Mouse (Mus musculus): ENCODE data around the gene Sf3b3. TPM values are rescaled to one million over a fixed set of nuclear protein-coding genes. Genes with fewer than 3 reads are reported as not detected.

The Sf3b3 gene
- total RNA-seq, 2 experiments from 2014 or later = 140 to 162 TPM

DNA sequence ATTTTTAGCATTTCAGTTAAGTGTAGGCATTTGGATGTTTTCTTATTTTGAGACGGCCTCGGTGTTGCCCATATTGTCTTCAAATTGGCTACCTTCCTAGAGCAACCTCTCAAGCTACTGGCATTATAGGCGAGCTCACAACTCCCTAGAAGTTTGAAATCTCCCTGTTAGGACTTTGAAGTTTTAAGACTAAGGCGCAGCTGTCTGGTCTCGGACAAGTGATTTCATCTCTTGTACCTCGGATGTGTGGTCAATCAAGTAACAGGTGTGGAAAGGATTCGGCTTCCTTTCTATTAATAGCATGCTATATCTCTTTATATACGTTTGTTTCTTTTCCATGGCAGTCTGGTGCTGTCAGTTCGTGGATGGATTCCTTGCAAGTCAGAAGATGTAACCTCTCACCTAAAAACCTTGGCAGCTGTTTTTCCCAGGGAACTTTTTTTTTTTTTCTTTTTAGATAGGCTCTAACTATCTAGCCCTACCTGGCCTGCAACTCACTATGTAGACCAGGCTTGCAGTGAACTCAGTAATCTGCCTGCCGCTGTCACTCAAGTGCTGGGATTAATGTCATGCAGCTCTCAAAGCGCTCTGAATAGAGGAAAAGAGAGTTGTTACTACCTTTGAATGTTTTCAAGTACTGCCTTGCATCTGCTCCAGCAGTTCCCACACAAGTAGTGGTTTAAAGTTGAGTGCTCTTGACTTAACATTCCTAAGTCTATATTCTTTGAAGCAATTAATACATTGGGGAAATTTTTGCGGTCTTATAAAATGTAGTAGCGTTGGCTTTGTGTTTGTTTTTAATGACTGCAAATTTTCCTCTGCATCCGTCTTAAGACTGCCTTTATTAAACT is 1.3 kb upstream of the Sf3b3 start:
- no peak for ATAC-seq (replicated peaks; ENCODE audit: poor library complexity)

GRCm38 (mm10) chr8:110847171-110847549 is 573 bp upstream of the Sf3b3 start:
- peak; percentile 17; the same call in 1 of the 2 replicates for ATAC-seq (replicated peaks; ENCODE audit: poor library complexity)

GRCm38 (mm10) chr8:110845821-110846404 is 674 bp downstream of the Sf3b3 start:
- ATAC-seq (replicated peaks; ENCODE audit: poor library complexity) = no peak

- ATAC-seq (replicated peaks; ENCODE audit: poor library complexity) = no peak
These were observed 1.6 kb downstream of the Sf3b3 start for GRCm38 (mm10) chr8:110844941-110845340.

- ATAC-seq (replicated peaks; ENCODE audit: poor library complexity) = no peak
These were observed 3.4 kb downstream of the Sf3b3 start for GRCm38 (mm10) chr8:110843207-110843606.

- no peak for ATAC-seq (replicated peaks; ENCODE audit: poor library complexity)
These were observed 4.5 kb downstream of the Sf3b3 start for GRCm38 (mm10) chr8:110842012-110842574.

GRCm38 (mm10) chr8:110831956-110832355 is 14.6 kb downstream of the Sf3b3 start:
- no peak for ATAC-seq (replicated peaks; ENCODE audit: poor library complexity)

DNA sequence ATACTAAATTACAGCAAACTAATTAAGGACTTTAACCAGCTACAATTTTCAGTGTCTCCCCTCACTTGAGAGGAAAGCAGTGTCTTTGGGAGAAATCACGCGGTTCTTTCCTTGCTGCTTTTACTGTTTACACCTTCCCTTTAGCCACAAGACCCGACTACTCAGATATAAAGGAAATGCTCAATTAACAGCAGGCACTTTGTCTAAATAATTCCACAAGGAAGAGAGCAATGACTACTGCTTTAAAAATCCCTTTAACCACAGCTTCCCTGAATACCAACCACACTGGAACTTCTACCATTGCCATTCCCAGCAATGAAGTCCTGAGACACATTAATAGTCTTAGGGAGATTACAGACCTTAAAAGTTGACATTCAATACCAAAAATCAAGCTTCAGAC is 18.1 kb downstream of the Sf3b3 start:
- no peak for ATAC-seq (replicated peaks; ENCODE audit: poor library complexity)

GRCm38 (mm10) chr8:110824861-110825260 is 21.7 kb downstream of the Sf3b3 start:
- ATAC-seq (replicated peaks; ENCODE audit: poor library complexity) = no peak

GRCm38 (mm10) chr8:110821960-110822359 is 24.6 kb downstream of the Sf3b3 start:
- ATAC-seq (replicated peaks; ENCODE audit: poor library complexity) = no peak

DNA sequence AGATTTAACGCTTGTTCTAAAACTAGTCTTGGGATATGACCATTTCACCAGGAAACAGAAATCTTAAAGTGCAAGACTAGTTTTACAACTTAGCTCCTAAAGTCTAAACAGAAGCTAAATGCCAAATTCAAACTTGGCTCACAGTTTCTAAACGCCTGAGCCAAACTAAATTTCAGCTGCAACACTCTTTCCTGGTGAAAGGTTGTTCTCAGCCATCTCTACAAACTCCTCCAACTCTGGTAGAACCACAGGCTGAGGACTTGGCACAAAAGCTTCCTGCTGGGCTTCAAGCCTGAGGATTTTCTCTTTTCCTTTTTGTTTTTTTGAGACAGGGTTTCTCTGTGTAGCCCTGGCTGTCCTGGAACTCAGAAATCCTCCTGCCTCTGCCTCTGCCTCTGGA is 26.3 kb downstream of the Sf3b3 start:
- no peak for ATAC-seq (replicated peaks; ENCODE audit: poor library complexity)

DNA sequence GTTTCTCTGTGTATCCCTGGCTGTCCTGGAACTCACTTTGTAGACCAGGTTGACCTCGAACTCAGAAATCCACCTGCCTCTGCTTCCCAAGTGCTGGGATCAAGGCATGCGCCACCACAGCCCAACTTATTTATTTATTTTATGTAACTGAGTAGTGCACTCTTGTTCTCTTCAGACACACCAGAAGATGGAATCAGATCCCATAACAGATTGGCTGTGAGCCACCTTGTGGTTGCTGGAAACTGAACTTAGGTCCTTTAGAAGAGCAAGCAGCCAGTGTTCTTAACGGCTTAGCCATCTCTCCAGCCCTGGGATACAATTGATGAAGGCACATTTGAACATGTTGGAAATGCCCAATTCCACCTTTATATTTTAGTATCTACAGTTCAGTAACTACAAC is 28.0 kb downstream of the Sf3b3 start:
- ATAC-seq (replicated peaks; ENCODE audit: poor library complexity) = no peak

DNA sequence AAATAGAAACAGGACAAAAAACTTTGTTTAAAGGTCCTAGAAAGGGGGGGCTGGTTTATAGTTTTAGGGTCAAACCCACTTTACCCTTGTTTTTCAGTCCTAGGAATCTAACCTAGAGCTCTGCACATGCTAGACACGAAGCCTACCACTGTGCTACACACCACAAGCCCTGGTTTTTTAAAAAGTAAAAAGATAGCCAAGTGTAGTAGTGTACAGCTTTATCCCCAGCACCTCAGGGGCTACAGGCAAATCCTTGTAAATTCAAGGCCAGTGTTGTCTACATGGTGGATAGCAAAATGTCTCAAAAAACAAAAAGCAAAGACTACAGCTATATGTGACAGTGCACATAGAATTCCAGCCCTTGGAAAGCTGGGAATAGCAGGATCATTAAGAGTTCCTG is 29.6 kb downstream of the Sf3b3 start:
- ATAC-seq (replicated peaks; ENCODE audit: poor library complexity) = no peak

- no peak for ATAC-seq (replicated peaks; ENCODE audit: poor library complexity)
These were observed 31.3 kb downstream of the Sf3b3 start for GRCm38 (mm10) chr8:110815308-110815707.

DNA sequence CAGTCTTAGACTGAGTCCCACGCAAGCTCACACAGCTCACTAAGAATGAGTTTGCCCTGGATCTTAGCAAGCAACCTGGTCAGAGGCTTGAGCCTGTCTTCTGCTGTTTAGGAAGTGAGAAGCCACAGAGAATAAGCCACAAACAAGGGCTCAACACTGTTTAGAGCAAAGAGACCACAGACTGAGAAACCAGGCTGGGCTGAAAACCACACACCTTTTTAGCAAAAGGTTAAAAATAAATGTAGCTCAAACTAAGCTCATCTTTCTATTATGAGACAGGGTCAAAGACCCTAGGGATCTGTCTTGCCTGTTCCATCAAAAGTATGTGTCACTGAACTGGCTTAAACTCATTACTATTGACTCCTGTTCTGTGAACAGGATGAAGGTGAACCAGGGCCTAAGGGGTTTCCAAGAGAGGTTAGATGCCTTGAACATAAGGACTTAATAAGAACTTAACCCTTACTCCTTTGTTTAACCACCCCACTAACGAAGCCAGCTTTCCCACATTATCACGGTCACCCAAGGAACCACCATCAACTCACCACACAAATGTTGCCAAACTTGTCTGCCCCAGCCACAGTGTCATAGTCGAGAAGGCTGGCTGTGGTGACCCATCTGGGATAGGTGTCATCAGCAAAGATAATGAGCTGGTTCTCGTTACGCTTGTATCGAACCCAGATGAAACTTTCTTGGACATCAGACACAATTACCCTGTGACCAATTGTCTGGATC is 33.3 kb downstream of the Sf3b3 start:
- ATAC-seq (replicated peaks; ENCODE audit: poor library complexity) = no peak

- ATAC-seq (replicated peaks; ENCODE audit: poor library complexity) = peak; percentile 18; the same call in 1 of the 2 replicates
These were observed 34.1 kb downstream of the Sf3b3 start for GRCm38 (mm10) chr8:110812349-110813080.

DNA sequence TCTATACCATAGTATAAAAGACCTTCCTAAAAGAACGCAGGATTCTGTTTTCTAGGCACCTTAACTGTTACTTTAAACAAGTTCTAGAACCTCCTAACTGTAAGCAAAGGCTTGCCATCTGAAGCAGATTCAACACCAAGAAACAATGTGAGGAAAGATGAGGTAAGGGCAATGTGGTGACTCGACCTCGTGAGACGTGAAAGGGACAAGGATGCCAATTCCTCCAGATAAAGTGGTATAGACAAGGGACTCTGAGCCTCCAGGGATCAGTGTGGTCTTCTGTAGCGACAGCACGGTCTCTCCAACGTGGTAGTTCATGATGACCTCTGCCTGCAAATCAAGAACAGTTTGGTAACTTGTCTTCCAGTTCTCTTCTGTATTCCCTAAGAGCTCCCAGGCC is 34.8 kb downstream of the Sf3b3 start:
- no peak for ATAC-seq (replicated peaks; ENCODE audit: poor library complexity)

DNA sequence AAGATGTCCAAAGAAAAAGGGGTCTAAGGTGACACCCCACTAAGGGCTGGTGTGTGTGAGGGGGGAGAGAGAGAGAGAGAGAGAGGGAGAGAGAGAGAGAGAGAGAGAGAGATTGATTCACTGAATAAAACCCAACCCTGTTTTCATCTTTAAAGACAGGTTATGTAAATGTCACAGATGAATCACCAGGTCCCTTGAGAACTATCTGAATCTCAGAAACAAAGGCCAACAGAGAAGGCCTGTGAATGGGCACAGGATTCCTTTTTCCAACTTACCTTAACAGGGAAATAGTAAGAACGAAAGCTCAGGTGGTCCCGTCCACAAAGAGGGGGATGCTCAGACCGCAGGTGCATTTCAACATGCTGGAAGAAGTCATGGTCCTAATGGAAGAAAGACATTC is 35.5 kb downstream of the Sf3b3 start:
- ATAC-seq (replicated peaks; ENCODE audit: poor library complexity) = no peak

DNA sequence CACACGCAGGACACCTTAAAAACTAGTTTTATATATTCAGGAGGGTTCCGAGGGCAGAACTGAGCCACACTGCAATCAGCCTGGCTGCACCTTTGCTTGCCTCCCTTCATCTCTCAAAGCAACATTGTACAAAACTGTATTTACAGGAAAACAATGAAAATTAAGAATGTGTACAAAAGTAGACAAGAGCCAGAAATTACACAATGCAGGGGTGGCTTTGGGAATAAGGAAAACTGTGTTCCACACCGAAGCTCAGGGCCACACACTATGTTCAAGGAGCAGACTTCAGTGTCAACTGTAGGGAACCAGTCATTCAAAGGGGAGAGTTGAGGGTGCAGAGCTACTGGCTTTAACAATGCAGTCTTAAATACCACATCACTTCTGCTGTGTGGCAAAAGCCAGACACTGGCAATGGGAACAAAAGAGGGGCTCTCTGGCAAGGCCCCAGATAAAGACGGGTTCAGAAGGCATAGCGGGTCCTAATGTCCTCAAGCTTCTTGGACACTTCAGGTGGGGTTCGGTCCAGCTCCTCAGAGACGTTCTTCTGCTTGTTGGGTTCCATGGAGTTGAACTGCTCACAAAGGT is 36.0 kb downstream of the Sf3b3 start:
- ATAC-seq (replicated peaks; ENCODE audit: poor library complexity) = no peak

- no peak for ATAC-seq (replicated peaks; ENCODE audit: poor library complexity)
These were observed 36.8 kb downstream of the Sf3b3 start for GRCm38 (mm10) chr8:110809831-110810230.
